Mouse (Mus musculus): ENCODE results near the gene Msrb3.

DNA sequence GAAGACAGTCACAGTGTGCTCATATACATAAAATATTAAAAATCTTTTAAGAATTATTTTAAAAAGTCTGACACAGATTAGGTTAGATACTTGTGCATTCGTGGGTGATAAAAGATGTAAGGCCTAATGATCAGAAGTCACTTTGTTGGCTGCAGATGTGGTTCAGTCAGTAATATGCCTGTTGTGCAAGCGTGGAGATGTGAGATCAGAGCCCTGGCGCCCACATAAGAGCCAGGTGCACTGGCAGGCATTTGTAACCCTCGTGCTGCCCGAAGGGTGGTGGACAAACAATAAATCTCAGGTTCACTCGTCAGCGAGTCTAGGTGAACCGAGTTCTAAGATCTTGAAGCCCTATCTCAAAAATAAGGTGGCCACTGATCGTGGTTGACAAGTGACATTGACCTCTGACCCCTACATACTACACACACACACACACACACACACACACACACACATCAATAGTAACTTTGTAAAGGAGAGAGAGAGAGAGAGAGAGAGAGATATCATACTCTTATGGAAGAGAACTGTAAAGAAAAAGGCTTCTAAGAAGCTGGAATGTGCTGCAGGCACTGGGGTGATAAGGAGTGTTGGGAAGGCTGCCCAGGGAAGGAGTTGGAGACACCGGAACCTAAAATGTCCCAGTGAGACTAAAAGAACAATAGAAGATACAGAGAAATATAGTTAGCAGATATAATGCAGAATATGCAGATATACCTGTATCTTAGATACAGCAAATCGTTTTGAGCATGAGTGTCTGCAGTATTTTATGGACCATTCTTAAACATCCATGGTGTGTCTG, 10.1 kb upstream of the Msrb3 start:
- TF ChIP-seq CTCF (IDR thresholded peaks at IDR 0.05; ENCODE audit: low read depth), result no peak
- no peak for TF ChIP-seq EP300 (IDR thresholded peaks at IDR 0.05; ENCODE audit: low read depth)
